Mouse (Mus musculus) cerebellum, adult 9-11 months (tissue): ENCODE results near the gene Ror1.

Experiments used
- DNase-seq: peaks from one replicate; pipeline ENCODE4 v3.0.0; 2022

Gene Ror1

DNA sequence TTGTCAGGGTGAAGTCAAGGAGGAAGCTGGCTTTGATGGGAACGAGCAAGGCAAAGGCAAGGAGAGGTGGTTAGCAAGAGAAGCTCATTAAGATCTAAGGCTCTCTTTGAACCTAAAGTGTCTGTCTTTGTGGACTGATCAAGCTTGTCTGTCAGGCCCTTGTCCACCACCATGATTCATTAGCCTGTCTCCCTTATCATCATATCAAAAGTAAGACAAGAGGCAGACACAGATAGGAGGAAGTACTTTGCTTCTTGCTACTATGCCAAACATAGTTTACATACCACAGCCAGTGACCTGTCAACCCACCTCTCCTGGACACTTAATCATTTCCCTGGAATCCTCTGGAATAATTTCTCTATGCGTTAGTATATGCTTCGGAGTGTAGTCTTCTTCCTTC is 121.0 kb downstream of the Ror1 start:
- no peak for DNase-seq

DNA sequence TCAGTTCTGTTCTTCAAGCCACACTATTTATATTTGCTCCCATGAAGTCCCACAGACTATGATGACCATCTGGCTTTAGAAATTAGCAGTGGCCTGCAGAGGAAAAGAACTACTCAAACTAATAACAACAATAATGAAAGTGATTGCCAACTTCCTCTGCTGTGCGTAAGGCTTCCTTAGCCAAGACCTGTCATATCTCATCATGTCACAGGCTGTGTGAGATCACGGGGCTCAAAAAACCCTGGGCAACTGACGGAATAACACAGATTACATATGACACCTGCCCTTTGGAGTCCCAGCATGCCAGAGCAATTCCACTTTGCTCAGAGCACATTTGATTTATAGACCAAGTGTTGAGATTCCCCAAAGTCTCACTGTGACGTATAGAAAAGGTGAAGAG is 123.4 kb downstream of the Ror1 start:
- DNase-seq: peak; percentile 95

DNA sequence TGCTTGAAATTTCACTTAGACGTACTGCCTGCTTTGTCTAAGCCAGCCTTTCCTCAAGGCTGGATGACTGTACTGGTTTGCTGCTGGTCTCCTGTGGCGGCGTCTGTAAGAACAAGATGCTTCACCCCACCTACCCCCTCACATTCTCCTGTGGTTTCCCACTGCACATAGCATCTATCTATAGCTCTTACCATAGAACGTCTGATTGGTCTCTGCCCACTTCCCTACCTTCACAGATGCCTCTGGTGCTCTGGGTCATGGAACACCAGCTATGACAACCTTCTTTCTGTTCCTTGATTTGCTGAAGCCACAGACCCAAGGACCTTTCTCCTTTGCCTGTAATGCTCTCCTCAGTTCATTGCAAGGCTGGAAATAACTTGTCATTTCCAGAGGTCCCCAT is 124.0 kb downstream of the Ror1 start:
- DNase-seq: no peak

DNA sequence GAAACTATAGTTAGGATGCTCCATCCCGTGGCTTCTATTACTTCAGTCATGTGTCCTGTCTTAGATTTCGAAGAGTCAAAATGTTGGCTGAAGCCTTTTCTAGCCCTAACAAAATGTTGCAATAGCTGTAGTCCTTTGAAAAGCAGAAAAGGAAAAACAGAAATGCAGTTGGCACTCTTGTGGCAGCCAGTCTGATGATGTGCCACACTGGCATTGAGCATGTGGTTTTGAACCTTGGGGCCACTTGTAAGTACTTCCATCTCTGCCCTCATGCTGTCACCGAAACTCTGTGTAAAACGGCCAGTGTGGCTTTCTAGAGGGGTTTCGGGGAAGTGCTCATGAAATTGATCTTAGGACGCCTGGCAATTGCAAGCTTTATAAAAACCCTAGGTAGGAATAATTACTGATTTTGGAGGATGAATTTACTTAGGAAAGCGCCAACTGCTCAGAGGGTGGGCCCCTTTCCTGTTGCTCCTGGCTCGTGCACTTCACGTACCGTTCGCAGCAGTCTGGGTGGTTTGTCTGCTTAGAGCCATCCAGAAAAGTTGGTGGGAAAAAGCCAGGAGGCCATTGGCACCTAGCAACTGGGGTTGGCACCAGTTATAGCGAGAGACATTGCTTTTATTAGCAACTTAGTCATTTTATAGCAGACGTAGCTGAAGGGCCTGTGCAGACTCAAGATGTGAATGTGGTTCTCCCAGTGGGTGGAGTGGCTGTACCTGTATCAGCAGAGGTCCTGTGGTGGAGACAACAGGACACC is 126.6 kb downstream of the Ror1 start:
- DNase-seq: peak; percentile 69

DNA sequence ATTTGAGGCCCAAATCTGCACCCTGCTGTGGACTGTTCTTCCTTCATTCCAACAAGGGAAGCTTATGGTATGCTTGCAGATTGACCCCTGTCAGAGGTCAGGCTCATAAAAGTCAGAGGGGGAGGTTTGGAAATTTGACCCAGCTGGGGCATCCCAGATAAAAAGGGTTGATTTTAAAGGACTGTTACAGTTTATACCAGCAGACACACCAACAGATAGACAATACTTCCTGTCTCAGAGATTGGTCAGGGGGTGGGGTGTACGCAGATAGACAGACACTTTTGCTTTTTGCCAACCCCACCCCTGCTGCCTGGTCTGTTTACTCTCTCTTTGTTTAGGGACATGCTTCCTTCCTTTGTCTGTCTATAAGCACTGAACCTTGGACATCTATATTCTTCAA is 127.9 kb downstream of the Ror1 start:
- no peak for DNase-seq

DNA sequence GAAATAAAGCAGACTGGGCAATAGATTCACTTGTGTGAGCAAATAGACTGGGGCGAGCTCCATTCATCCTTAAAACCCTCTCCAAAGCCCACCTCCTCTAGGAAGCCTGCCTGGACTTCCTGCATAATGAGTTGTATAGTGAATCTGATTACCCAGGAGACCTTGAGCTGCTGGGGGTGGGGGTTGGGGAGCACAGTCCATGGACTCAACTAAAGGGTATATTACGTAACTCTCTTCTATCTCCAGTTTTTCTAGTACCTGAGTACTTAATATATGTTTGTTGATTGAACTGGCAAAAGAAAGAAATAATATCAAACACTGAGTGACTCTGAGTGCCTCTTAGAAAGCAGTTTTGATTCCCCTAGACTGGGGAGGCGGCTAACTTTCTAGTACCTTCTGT is 128.4 kb downstream of the Ror1 start:
- DNase-seq: no peak

DNA sequence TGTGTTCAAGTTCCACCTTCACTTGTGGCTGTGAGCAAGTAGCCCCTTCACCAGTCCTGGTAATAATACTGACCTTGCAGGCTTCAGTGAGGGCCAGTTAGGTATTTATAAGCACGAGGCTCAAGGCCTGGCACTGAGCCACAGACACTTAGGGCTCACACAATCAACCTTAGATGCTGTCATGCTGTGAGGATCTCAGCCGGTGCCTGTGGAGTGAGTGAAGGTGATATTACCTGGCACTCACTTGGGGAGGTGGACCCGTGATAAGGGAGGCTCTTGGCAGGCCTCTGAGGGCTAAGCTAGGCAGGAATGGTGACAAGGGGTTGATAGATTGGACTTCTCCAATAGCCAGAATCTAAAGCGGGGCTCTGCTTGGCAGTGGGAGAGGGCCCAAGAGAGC is 131.0 kb downstream of the Ror1 start:
- DNase-seq: no peak

DNA sequence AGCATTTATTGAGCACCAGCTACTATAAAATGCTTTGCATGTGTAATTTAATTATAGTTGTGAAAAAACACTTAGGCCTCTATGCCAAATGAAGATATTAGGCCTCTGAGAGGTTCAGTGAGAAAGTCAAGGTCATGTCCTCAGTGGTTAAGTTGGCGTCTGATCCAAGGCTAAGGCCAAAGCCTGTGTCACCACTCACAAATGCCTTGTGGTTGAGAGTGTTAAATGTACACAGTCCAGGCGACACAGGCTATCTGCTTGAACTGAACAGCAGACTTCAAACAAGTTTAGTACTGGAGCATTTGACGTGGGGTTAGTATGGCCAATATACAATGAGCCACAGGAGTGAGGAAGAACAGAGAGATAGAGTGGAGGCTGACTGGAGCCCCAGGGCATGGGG is 132.5 kb downstream of the Ror1 start:
- no peak for DNase-seq

DNA sequence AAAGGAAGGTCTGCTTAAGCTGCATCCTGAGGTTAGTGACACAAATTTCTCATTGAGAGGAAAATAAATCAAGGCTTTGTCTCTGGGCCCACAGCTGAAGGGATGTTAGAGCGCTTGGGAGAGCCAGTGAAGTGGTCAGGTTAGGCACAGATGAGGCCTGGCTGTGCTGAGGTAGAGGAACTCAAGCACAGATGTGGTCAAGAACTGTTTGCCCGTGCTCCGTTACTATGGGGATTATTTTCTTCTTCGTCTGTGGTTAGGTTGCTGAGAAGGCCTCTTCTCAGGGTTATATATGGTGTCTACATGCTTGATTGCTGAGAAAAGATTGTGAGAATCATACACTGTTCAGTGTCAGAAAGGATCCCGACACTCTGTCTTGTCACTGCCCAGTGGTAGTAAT is 134.7 kb downstream of the Ror1 start:
- no peak for DNase-seq

DNA sequence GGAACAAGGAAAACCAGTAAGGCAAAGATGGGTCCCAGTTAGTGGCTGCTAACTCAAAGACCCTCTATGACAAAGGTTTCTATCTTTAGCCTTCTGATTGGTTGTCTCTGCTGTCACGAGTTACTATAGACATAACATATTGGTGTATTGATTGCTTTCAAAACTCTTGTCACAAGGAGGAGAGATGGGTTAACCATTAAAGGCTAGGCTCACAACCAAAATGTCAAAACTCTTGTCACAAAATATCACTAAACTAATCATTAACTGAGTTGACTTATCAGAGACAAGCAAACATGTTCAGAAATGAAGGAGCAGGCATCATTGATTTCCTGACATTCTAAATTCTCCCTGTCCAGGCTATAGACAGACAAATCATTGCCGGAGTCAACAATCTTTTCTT is 135.4 kb downstream of the Ror1 start:
- no peak for DNase-seq

DNA sequence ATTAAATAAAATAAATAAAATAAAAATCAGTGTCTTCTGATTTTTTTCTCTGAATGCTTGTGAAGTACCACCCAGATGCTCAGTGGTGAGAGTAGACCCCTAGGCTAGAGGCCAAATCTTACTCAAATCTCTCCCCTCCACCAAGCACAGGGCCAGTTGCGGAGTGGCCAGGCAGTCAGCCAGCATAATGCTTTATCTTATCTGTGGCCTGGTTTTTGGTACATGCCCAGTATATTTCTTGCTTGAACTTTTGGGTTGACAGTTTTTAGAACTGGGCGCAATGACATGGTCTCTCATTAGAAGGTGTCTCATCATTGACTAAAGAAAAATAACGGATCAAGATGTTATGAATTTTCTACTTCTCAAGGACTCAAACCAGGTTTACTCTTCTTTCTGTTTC is 136.3 kb downstream of the Ror1 start:
- DNase-seq: no peak

DNA sequence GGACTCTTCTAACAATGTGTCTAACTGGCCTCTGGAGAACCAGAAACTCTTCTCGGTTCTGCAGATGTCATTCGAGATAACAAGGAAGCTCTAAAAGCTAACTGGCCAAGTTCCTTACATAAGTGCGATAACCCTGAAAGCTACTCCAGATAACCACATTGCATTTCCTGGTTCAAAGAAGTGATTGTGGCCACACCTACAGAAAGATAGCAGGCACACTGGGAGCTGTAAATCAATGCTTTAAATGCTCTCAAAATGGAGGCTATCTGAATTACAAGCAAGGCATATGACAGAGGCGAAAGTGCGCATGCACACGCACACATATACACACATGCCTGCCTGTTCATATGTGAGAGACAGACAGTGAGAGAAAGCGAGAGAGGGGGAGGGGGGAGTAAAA is 136.9 kb downstream of the Ror1 start:
- DNase-seq: no peak

DNA sequence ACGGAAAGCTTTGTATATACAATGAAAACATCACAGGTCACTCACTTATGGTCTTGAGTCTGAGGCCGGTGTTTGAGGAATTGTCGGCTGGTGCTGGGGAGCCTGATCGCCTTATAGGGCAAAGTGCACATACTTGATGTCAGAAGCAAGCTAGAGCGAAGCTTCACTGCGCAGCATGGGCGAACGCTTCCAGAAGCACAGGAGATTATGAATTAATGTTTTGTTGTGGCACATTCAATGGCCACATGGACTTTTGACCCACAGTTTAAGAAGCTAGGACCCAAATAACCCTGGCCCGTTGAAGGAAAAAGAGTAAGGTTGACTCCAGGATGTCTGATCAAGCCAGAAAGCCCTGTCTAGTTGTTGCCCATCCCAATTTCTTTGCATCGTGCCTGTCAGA is 138.2 kb downstream of the Ror1 start:
- DNase-seq: no peak

DNA sequence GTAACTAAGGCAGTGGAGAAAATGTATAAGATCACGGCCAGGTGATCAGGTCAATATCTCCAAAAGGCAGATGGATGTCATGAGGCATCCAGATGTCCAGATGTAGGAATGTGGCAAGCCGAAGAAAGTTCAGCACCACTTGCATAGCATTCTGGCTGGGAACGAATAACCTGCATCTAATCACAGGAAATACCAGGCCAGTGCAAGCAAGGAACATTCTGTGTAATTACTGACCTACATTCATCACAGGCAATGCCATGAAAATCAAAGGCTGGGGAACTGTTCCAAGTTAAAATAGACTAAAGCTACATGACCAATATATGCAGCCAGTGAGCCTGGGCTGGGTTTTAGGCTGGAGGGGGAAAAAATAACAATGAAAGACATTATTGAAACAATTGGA is 140.7 kb downstream of the Ror1 start:
- no peak for DNase-seq

DNA sequence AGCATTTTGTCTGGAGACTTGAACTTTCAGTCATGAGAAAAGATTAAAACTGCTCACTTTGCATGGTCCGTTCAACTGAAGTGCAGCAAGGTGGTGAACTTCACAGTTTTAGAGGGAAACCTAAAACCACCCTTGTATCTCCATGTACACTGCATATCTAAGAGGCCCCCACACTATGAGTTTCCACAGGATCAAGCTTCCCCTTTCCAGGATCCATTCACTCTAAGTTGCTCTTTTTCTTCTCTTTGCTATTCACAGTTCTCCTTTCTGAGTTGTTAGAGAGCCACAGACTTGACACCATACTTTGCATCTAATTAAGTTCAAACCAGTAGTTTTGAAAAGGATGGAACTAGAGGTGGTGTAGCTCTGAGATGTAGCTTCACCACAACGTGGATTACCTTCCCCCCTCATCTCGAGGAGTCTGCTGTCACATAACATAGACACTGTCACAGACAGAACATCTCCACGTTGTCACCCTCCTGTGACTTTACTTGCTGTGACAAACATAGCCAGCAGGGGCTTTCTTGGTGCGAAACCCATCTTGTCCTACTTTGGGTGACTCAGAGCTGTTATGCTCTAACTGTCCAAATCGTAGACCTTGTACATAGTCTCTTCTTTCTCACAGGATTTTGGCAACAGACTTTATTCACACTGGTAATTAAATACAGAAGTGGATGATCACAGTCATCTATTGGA is 146.6 kb downstream of the Ror1 start:
- DNase-seq: no peak

DNA sequence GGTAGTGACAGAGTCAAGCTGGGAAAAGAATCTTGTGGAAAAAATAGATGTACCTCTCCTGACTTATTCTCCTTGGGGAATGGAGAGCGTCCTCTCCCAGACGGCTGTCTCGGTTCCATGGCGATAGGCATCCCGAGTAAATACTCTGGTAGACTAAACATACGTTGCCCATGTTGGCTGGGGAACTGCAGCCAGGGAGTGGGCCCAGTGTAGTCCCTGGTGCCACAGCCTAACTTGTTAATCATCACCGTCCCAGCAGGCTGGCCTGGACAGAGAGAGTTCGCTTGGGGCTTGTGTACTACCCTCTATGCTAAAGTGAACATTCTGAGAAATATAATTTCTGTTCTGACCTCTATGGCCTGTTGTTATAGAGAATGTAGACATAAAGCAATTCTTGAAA is 148.7 kb downstream of the Ror1 start:
- DNase-seq: no peak

DNA sequence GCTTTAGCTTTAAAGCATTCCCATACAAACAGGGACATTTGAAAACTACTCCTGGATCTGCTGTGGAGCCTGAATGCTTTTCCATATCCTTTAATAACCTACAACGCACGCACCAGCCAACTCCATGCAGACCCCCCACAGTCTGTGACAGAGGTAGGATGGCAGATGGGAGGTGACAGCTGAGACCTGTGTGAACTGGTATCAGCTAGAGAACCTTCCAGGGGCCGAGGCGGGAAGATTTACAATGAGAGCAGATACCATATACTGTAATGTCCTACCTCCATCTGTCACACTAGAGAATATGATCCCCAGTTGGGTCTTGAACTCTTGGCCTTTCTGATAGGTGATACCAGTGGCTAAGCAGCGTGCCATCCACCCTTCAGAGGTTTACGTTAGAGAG is 149.1 kb downstream of the Ror1 start:
- DNase-seq: no peak

DNA sequence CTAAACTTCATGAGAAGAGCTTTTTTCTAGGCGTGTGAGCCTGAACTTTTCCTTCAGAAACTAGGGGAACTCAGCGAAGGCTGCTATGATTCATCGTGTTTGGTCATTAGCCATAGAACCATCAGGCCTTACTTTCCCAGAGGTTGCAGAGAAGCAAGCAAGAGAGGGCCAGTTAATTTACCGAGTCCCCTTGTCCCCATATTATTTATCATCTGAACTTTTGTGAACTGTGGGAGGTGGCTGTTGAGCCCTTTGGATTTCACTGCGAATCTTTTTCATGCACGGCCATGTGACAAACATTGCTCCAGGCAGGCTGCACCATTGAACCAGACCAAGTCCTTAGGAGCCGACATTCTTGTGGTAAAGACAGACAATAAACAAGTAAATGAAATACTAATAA is 152.2 kb downstream of the Ror1 start:
- DNase-seq: no peak

DNA sequence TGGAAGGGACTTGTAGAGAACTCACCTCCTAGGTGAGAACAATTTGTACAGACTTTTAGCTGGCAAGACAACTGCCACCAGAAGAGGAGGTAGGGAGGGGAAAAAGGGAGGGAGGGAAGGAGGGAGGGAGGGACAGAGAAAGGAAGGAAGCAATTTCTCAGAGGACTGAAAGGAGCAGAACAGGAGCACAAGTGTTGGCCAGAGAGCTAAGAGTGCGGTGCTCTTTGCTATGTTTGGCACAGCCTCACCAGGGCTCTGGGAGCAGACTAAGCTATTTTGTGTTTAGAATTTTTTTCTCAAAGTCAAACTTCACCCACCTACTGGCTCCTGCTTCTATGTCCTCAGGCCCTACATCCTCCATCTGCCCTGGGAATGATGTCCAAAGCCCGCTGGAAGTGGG is 152.7 kb downstream of the Ror1 start:
- no peak for DNase-seq

DNA sequence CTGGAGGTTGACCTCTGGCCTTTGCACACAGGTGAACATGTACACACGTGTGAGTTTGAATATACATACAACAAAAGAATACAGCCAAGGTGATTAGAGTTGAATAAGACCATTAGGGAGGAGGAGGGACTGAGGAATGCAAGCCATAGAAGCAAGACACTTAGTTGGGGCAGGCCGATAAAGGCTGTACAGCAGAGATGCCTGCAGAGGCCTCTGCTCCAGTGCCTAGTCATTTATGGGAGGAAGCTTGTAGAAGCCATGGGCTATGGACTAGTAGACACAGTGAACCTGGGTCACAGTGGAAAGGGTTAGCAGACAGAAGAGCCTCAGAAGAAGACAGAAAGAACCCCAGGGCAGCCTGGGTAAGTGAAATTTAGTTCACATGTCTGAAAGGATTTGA is 155.7 kb downstream of the Ror1 start:
- DNase-seq: no peak

DNA sequence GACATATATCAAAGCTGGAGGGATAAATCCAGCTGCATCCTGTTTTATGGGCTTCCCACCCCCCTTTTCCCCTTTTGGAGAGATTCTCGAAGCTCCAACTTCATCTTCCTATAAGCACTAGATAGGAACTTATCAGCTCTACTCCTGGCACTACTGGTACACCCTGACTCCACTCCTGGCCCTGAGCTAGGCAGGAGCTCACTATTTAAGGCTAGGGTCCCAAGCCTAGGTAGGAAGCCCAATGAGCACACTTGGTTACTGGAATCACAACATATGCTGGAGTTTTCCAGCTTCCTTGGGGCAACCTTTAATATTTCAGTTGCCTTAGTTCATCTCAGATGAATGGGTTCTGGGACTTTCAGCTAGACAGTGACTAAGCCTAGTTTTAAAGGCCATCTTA is 156.5 kb downstream of the Ror1 start:
- no peak for DNase-seq

DNA sequence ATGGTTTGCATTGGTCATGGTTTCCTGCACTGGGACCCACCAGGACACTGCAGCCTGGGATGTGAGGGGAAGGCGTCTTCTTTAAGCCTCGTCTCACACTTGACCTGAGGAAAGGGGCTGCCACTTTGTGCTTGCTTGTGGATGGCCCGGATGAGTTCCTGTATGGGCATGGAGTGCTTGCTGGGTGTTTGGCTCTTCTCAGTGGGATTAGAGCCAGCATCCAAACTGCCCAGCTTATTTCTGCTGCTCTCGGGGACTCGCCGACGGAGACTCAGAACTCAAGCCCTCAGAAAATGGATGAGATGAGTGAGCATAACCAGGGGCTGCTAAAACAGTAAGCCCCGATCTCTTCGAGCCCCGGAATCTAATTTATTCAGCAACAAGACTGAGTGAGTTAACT is 157.1 kb downstream of the Ror1 start:
- DNase-seq: no peak

DNA sequence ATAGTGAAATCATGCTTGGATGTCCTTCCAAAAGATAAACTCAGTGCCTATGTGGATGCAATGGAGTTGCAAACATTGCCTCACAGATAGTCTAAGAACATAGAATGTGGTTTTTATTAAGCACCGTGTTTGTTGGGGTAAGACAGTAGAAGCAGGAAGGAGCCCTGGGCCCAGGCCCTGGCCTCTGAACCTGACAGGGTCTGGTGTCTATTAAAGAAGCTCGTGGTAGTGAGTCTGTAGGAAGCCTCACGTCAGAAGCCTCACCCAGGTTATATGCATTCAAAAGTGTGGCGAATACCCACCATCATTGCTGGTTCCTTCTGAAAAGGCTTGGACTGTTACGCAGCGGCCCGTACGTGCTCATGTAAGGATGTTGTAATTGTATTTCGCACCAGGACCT is 157.8 kb downstream of the Ror1 start:
- DNase-seq: no peak

DNA sequence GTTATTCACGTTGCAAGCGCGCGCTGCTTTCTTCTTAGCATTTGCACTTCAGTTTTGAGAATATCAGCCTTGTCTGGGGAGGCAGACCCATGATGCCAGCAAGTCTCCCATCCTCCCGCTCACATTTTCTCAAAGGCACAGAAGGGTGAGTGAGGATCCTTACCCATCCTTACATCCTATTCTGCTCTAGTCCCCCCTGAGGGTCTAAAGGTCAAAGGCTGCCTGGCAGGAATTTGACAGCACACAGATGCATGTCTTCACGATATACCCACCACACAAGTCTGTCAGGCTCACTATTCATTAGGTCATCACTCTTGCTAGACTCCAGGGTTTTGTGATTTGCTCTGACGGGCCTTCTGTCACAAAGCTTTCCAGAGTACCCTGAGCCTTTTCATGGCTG is 158.2 kb downstream of the Ror1 start:
- DNase-seq: no peak

DNA sequence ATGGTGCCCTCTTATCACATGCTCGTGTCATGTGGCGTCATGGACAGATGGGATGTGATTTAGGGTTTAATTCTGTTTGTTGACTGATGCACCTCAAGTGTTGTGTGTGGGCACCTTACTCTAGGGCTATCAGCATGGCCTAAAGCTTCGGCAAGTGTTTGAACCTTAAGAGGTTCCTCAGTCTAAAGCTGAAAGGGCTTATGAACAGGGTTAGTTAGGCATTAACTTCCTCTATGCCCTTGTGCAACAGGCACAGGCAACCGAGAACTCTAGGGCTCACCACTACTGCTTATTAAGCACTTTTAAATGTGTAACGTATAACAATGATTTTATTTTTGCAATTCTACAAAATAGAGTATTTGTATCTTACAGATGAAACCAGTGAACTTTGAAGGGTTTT is 162.9 kb downstream of the Ror1 start:
- DNase-seq: no peak
